Mouse (Mus musculus) erythroid progenitor cell, adult 5-6 weeks (primary cell): ENCODE results near the gene Tyw5. TPM values are rescaled to one million over a fixed set of nuclear protein-coding genes. Genes with fewer than 3 reads are reported as not detected.

Experiments used
- ATAC-seq: replicated peaks from 2 replicates; pipeline ENCODE4 v1.8.0; 2016; ENCODE audit warnings: moderate number of reproducible peaks, mild to moderate bottlenecking, moderate TSS enrichment, inconsistent platforms; ENCODE audit not compliant: poor library complexity, low FRiP score, severe bottlenecking
- total RNA-seq, 2 experiments: library from RNA; stranded (forward) in 1 of 2; stranded (reverse) in 1 of 2; fragments of 150-400 nt in 1 of 2; fragments of 186-747, 209-891 nt in 1 of 2; gene quantifications; 2 replicates each; pipeline versions ENCODE4 v1.2.3 to v1.2.4; 2015 to 2017; ENCODE audit warnings: low replicate concordance in 2 of 2

Tyw5 gene
- total RNA-seq, 2 experiments from 2014 or later = 15.5 to 30.5 TPM

DNA sequence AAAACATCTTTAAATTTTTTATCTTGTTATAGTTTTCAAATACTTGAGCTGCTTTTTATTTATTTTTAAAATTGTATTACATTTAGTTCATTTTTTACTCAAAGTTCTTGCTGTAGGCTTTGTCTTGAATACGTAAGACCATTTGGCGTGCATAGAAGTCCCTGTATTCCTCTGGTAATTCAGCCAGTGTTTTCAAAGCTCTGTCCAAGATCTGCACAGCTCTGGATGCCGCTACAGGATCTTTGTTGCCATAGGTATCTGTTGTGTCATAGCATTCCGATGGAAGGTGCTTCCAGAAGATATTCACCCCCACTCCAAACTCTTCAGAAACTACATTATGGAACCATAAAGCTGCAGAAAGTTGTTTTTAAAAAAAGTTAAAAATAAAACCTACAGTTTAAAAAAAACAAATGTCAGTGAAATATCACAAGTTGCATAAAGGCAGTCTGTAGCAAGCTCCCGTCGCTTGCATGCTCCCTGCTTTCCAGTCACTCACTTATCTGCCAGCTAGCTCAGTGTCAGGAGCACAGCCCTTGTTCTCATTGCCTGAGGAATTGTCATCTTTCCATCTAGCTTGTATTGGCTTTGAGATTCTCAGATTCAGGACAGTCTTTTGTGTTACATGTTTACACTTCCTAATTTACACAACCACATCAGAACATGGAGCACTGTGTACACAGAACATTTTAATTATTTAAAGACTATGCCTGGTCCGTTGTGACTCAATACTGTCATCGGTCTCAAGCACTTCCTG lies 18.3 kb downstream of the Tyw5 start:
- ATAC-seq = no peak

DNA sequence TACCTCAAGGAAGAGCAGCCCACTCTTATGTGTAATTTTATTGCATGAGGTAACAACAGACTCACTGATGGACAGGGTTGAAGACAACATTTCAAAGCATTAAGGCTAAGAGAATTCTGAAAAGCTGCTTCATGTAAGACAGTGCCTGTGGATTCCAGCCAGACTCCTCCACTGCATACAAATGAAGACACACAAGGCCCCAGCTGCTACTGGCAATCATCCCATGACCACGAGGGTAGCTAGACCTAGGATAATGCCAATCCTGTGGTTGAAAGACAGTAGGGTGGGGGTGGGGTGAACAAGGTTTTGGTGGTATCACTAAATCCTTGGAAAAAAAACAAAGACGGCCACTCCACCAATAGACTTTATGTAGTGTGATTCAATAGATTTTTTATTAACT lies 19.0 kb downstream of the Tyw5 start:
- ATAC-seq = no peak

DNA sequence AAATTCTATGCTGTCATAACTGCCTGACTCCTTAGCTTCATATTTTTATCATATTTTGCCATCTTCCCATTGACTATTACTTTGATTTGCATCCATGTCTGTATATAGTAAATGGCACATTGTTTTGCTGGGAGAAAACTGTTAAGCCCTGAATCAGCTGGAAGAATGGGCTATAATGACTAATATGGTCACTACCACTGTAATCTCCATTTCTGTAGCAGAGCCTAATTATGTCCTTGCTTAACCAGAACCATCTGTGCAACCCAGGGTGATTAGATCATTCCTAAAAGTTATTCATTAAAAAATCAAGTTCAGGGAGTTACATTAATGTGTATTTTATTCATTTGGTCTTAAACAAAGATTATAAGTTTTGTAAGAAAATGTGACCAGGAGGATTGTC lies 20.4 kb downstream of the Tyw5 start:
- ATAC-seq = no peak

DNA sequence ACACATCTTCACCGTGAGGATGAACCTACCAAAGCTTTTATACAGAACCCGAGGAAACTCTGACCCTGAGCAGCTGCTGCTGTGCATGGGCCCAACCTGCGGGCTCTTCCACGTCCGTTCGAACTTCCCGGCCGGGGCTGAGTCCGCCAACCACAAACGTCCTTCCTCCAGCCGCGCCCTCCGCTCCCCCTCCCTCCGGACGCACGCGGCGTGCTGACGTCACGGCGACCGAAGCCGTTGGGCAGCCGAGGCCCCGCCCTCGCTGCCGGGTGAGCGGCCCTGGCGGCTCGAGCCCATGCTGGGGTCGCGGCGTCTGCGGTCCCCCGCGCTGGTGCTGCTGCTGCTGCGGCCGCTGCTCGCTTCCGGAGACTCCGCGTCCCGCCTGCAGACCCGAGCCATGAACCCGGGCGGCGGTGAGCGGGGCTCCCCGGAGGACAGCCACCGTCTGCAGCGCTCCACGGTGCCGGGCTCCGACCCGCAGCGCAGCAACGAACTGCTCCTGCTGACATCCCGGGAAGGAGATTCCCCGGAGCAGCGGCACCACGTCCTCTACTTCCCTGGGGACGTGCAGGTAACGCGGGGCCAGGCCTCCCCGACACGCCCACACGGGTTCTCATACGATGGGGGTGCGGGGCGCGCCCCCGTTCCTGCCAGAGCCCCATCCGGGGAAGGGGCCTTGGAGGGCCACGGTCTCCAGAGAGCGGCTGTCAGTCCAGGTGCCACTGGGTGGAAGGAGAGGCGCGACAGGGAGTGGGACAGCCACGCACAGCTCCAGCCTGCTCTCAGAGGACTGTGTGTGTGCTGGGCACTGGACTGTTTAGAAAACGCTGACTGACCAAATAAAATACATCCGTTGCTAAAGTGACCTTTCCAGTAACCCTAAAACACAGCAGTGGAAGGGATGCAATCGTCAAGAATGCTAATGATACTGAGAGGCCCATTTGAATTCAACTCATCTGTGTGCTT lies 29.2 kb downstream of the Tyw5 start, which contains the start of gene 1700066M21Rik:
Gene 1700066M21Rik, plus strand, starts transcription at position 245 of the 966 bp plus-strand sequence.
- ATAC-seq = peak; percentile 99

DNA sequence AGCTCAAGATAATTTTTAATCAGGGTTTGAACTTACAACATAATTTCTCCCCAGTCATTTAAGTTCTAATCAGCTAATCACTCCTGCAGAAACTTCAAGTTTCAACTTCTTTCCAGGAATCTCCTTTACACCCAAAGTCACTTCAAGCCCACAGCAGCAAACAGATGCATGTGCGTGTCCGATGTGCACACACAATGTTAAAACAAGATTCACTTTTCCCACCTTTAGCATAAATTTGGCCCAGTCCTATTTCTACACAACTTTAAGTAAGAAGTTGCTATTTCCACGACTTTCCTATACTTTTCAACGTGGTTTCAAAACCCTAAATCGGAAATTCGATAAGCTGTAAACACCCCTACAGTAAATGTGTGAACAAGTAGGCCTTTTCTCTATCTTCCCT lies 30.1 kb downstream of the Tyw5 start:
- ATAC-seq = 0 out of 2 replicates have a peak, but pooled peaks have one; percentile 44

DNA sequence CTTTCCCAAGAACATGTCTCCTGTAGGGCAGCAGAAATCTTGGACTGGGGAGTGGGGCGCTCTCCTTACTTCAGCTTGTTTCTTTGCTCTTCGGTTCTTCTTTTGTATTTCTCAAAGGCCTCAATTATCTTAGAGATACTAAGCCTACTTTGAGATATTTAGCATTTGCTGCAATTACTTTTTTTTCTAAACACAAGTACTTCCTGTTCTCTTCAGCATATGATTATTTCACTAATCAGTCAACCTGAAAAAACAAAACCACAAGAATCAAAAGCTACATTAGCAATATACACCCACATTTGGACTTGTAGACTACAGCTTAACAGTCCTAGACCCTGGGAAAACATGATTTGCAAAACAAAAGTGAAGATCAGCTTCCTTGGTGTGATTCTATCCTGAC lies 31.6 kb downstream of the Tyw5 start:
- no peak for ATAC-seq

DNA sequence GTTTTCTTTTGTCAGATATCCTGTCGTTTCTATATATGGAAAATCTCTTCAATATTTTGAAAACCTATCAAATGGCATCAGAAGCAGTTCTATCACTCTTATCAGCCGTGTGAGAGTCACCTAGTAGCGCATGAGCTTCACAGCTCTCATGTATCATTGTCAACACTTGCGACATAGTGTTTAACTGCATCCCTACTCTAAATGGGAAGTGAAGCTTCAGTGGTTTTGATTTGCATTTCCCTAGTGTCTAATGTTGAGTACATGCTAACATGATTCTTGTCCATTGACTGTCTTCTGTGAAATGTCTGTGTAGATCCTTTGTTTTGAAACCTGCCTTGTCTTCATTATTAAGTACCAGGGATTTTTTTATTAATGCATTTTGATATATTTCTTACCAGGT lies 36.5 kb downstream of the Tyw5 start:
- ATAC-seq = no peak

DNA sequence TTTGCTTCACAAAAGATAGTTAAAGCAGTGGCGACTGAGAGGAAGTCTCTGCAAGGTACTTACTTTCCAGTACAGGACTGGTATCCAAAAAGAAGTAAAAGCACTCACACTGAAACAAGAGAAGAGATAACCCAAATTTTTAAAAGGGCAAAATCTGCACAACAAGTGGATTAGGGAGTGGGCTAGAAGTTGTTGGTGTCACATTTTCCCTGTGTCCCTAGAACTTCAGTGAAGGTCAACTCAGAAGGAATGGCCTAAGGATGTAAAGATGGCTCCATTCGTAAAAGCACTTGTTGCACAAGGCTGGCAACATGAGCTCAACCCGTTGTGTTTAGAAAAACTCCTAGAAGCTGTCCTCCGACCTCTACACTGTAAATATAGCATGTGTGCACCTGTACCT lies 37.8 kb downstream of the Tyw5 start:
- no peak for ATAC-seq

DNA sequence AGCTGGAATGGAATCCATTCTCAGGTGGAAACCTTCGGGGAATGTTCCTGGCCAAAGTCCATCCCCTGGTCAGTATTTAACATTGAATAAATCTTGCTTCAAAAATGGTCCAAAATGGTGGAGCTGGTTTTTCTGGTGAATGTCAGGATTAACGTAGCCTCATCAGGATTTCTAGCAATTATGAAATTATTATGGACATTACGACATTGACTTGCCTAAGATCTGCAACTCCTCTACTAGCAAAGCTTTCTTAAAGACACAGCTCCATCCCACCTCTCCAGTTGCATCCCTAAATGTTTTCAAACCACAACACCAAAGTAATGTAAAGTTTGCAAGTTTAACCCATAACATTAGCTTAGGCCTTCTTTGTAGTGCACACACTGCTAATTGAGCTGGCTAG lies 39.5 kb downstream of the Tyw5 start:
- no peak for ATAC-seq

DNA sequence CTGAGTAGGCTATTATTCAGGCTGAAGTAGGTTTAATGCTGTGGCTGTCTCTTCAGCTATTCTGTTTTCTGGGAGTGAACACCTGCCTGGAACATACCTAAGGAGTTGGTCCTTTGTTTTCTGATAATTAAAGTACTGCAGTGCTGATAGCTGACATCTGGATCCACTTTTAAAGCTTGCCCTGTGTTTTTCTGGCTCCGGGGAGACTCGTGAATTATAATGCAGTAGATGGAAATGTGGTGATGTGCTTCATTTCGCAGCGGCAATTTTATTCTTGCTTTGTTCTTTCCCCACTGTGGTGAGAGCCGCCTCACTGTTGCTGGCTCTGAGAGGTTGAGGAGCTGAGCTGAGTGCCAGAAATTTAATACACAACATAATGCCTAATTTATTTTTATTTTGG lies 48.4 kb downstream of the Tyw5 start:
- no peak for ATAC-seq

DNA sequence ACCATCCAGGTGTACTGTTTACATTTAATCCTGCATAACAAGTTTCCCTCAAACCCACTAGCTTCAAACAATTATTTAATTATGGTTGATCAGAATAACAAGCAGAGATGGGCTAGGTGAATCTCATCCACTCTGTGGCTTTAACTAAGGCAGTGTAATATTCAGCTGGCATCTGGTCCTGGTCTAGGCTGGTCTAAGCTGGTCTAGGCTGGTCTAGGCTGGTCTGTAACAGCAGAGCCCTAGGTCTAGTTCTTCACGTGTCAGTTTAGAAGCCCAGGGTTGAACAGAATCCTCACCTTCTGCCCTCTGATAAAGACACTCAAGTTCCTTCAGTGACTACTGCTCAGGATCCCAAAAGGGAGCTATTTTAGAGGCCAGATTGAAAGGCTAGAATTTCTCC lies 55.0 kb downstream of the Tyw5 start:
- ATAC-seq = no peak

DNA sequence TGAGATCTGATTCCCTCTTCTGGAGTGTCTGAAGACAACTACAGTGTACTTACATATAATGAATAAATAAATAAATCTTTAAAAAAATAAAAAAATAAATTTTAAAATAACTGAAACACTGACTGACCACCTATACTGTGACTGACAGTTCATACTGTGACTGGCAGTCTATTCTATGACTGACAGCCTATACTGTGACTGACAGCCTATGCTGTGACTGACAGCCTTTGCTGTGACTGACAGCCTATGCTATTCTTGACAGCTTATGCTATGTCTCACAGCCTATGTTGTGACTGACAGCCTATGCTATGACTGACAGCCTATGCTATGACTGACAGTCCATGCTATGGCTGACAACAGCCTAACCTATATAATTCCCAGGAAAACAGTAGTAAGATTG lies 59.4 kb downstream of the Tyw5 start:
- ATAC-seq = no peak

DNA sequence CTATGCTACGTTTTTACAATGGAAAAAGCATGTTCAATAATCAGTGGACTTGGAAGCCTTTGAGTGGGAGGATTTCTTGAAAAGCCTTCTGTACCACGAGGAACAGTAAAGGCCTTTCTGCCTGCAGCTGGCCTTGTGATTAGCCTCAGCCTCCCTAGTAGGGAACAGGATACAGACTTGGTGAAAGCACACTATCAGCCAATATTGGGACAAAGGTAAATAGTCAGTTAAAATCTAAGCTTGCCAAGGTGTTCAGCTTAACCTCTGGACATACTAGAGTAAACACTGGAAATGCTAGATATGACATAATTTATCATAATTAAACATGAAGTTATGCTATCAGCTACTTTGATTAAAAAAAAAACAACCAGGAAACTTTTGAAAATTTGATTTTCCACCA lies 65.7 kb downstream of the Tyw5 start:
- no peak for ATAC-seq

DNA sequence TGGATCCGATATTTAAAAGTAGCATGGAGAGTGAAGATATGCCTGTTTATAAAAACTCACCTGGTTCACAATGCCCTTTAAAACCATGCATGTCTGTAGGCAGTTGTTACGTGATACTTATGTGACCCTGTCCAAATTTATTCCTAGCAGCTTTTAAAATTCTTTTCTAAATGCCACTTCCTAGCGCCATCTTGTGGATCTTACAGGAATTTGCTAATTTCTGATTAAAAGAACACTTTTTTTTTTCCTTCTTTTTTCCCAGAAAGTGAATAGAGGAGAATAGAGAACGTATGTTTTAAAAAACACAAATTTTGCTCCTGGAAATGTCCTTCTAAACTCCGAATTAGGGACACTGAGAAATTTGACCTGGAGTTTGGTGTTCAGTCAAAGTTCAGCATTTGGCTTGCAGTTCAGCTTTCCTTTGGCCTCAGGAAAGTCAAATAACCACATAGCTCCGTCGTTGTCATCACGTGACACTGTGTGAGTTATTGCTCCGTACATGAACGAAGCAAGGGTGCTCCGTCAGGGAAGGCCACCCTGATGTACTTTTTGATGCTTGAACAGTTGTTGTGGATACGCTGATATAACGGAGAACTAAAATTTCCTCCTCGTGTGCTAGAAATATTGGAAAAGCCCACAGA lies 67.6 kb downstream of the Tyw5 start:
- no peak for ATAC-seq

Other genes with a start within 250 kb of the Tyw5 start
- 14.7 and 20.2 TPM in 2 replicates for gene 1700066M21Rik, start 29.5 kb downstream of the Tyw5 start, total RNA-seq (2015; ENCODE audit: low replicate concordance)
- 12.6 and 16.7 TPM in 2 replicates for gene 1700066M21Rik, start 29.5 kb downstream of the Tyw5 start, total RNA-seq (2017; ENCODE audit: low replicate concordance)
- gene Maip1, start 773 bp downstream of the Tyw5 start, total RNA-seq (2015; ENCODE audit: low replicate concordance) = 1.8 and 4.2 TPM in 2 replicates
- gene Maip1, start 773 bp downstream of the Tyw5 start, total RNA-seq (2017; ENCODE audit: low replicate concordance) = 0.98 and 4.7 TPM in 2 replicates